Mouse (Mus musculus): ENCODE results near the gene Prl7b1. TPM values are rescaled to one million over a fixed set of nuclear protein-coding genes. Genes with fewer than 3 reads are reported as not detected.

The Prl7b1 gene
- polyA plus RNA-seq (2015; fragmentation: Nextera tagmentation; extraction: Ambion mirVana): not detected in 2 replicates

DNA sequence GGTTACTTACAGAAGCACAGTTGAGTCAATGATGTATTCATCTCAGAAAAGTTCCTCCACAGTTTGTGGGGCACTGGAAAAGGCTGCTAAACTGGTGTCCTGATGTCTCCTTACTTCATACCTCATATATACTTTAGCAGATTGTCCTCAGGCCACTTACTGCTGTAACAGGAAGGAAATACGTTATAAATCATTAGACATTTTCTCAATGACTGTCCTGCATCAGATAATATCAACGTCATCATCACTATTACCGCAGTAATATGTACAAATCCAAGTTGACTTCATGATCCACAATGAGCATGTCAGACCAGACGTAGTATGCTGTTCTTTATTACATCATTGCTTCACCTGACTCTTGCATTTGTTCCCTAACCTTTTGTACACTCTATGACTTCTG is at the start of gene Prl7b1:
Gene Prl7b1, minus strand, starts transcription at position 101 of the 400 bp plus-strand sequence.
- Histone ChIP-seq H3K9me3 (replicated peaks) (no peaks in the 10 kb centered on the region), H3K9ac (no peak within 1 kb of the TSS), H3K36me3 (ENCODE audit: poor library complexity, severe bottlenecking) (no peaks in the 10 kb centered on the region), H3K4me2 (no peak within 1 kb of the TSS), H3K27me3 (no peaks in the 10 kb centered on the region), H3K4me1 (no peaks in the 10 kb centered on the region), H3K4me3 (no peak within 1 kb of the TSS), H3K27ac (no peak within 1 kb of the TSS)
- no peak for ATAC-seq
- WGBS: 78% methylated on average over 4 of the region's 4 CpGs

DNA sequence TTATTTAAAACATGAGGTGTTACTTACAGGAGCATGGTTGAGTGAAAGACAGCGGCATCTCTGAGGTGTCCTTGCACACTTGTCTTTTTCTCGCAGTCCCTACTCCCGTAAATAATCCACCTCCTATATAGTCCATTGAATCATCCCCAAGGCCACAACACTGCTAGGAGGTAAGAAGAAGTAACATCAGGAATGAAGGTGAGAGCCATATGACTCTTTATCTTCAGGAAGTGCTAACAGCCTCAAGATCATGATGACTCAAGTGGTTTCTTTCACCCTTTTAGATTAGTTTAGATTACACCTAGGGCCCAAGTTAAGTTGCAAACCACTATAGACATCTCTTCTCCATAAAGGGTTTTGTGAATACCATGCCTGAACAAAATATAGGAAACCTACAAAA is 32.0 kb upstream of the Prl7b1 start, which contains the start of gene Prl7a1:
Gene Prl7a1, minus strand, starts transcription at position 101 of the 400 bp plus-strand sequence.
- no peak within 1 kb of the TSS for H3K9ac ChIP-seq
- H3K4me3 ChIP-seq: no peak within 1 kb of the TSS
- no peak for ATAC-seq
- H3K36me3 ChIP-seq (ENCODE audit: poor library complexity, severe bottlenecking): no peaks in the 10 kb centered on the region
- WGBS: 98% methylated on average over 3 of the region's 3 CpGs
- no peaks in the 10 kb centered on the region for H3K4me1 ChIP-seq
- no peaks in the 10 kb centered on the region for H3K9me3 ChIP-seq (replicated peaks)
- no peak within 1 kb of the TSS for H3K4me2 ChIP-seq
- H3K27ac ChIP-seq: no peak within 1 kb of the TSS
- no peaks in the 10 kb centered on the region for H3K27me3 ChIP-seq

DNA sequence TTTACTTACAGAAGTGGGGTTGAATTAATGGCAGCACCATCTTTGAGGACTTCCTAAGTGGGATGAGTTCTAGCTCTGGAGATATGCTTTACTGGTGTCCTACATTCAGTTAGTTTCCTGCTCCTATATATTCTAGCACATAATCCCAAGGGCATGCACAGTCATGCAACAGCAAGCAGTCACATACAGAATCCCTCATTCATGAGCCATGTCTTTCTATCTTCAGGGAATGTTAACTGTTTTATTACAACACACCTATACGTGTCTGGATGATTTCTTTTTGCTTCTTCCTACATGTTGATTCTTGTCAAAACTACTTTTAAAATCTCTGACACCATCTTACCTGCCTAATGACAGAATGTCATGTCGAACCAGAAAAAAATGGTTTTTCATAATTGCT is 28.3 kb downstream of the Prl7b1 start, which contains the start of gene Prl8a1:
Gene Prl8a1, minus strand, starts transcription at position 101 of the 400 bp plus-strand sequence.
- Histone ChIP-seq H3K4me3 (no peak within 1 kb of the TSS), H3K9me3 (replicated peaks) (no peaks in the 10 kb centered on the region), H3K36me3 (ENCODE audit: poor library complexity, severe bottlenecking) (no peaks in the 10 kb centered on the region), H3K4me2 (no peak within 1 kb of the TSS), H3K4me1 (no peaks in the 10 kb centered on the region), H3K27ac (no peak within 1 kb of the TSS), H3K27me3 (no peaks in the 10 kb centered on the region), H3K9ac (no peak within 1 kb of the TSS)
- no peak for ATAC-seq
- WGBS: 89% methylated on average over 2 of the region's 2 CpGs

GRCm38 (mm10) chr13:27564506-27564905 is 45.9 kb downstream of the Prl7b1 start, which contains the start of gene Prl8a9:
Prl8a9 (minus strand) TSS chr13:27564606.
- H3K9me3 ChIP-seq (replicated peaks): no peaks in the 10 kb centered on the region
- no peak within 1 kb of the TSS for H3K9ac ChIP-seq
- ATAC-seq: no peak
- H3K27ac ChIP-seq: no peak within 1 kb of the TSS
- no peak within 1 kb of the TSS for H3K4me3 ChIP-seq
- H3K4me1 ChIP-seq: no peaks in the 10 kb centered on the region
- 85% methylated on average over 2 of the region's 2 CpGs for WGBS
- H3K27me3 ChIP-seq: no peaks in the 10 kb centered on the region
- H3K4me2 ChIP-seq: no peak within 1 kb of the TSS
- H3K36me3 ChIP-seq (ENCODE audit: poor library complexity, severe bottlenecking): no peaks in the 10 kb centered on the region

DNA sequence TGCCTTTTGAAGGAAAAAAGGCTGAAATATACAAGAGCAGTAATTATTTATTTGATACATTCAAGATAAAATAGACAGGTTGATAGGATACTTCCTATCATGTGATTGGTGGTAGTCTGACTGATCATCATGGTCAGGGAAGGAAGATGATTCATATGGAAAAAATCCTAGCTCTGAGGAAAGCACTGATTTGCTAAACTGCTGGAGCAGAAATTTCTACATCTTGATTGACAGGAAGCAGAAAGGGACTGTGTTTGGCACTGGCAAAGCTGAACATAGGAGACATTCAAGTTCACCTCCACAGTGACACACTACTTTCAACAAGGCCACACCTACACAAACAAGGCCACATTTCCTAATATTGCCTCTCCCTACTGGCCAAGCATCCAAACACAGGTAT is 57.0 kb downstream of the Prl7b1 start:
- H3K27me3 ChIP-seq: no peaks in the 10 kb centered on the region

More for the DNA sequence above, 57.0 kb downstream of the Prl7b1 start:
- Histone ChIP-seq H3K9ac (no peak overlapping the region), H3K36me3 (ENCODE audit: poor library complexity, severe bottlenecking) (no peaks in the 10 kb centered on the region), H3K4me1 (no peaks in the 10 kb centered on the region), H3K4me2 (no peak overlapping the region), H3K4me3 (no peak overlapping the region), H3K27ac (no peak overlapping the region), H3K9me3 (replicated peaks) (no peaks in the 10 kb centered on the region)
- ATAC-seq: no peak

Other genes with a start within 250 kb of the Prl7b1 start
- gene Prl2b1, start 219.7 kb downstream of the Prl7b1 start, polyA plus RNA-seq (2015; fragmentation: Nextera tagmentation; extraction: Ambion mirVana): not detected in 2 replicates
- gene Prl8a6, start 171.9 kb downstream of the Prl7b1 start, polyA plus RNA-seq (2015; fragmentation: Nextera tagmentation; extraction: Ambion mirVana): not detected in 2 replicates
- gene Prl8a8, start 97.4 kb downstream of the Prl7b1 start, polyA plus RNA-seq (2015; fragmentation: Nextera tagmentation; extraction: Ambion mirVana): not detected in 2 replicates
- gene Prl8a9, start 46.0 kb downstream of the Prl7b1 start, polyA plus RNA-seq (2015; fragmentation: Nextera tagmentation; extraction: Ambion mirVana): not detected in 2 replicates
- gene Prl8a1, start 28.4 kb downstream of the Prl7b1 start, polyA plus RNA-seq (2015; fragmentation: Nextera tagmentation; extraction: Ambion mirVana): not detected in 2 replicates
- gene Prl7a1, start 31.9 kb upstream of the Prl7b1 start, polyA plus RNA-seq (2015; fragmentation: Nextera tagmentation; extraction: Ambion mirVana): not detected in 2 replicates
- not detected in 2 replicates for gene Prl7a2, start 57.5 kb upstream of the Prl7b1 start, polyA plus RNA-seq (2015; fragmentation: Nextera tagmentation; extraction: Ambion mirVana)
- gene Prl7d1, start 106.2 kb upstream of the Prl7b1 start, polyA plus RNA-seq (2015; fragmentation: Nextera tagmentation; extraction: Ambion mirVana): not detected in 2 replicates
- gene Prl7c1, start 170.2 kb upstream of the Prl7b1 start, polyA plus RNA-seq (2015; fragmentation: Nextera tagmentation; extraction: Ambion mirVana): not detected in 2 replicates
- not detected in 2 replicates for gene Prl2a1, start 191.1 kb upstream of the Prl7b1 start, polyA plus RNA-seq (2015; fragmentation: Nextera tagmentation; extraction: Ambion mirVana)
- not detected in 2 replicates for gene Prl2c1, start 238.8 kb upstream of the Prl7b1 start, polyA plus RNA-seq (2015; fragmentation: Nextera tagmentation; extraction: Ambion mirVana)